Mouse (Mus musculus) adrenal gland, postnatal 10 days (tissue): Measurements from ENCODE around the gene Cpn2. TPM values are rescaled to one million over a fixed set of nuclear protein-coding genes. Genes with fewer than 3 reads are reported as not detected.

Experiments
- DNase-seq: peaks from one replicate; pipeline ENCODE4 v3.0.0; 2021; ENCODE audit warnings: mixed read lengths
- total RNA-seq, 2 experiments: library from RNA; stranded (reverse); gene quantifications; 2 replicates each; pipeline ENCODE4 v1.2.3; 2021

Gene Cpn2
- total RNA-seq, 2 experiments from 2014 or later = 19.5 to 28.3 TPM

- DNase-seq = no peak
These were observed 28.5 kb downstream of the Cpn2 start for GRCm38 (mm10) chr16:30238791-30239190.

GRCm38 (mm10) chr16:30236091-30236699 lies 31.1 kb downstream of the Cpn2 start:
- peak; percentile 93 for DNase-seq

GRCm38 (mm10) chr16:30235577-30235976 lies 31.7 kb downstream of the Cpn2 start:
- no peak for DNase-seq

- DNase-seq = no peak
These were observed 32.4 kb downstream of the Cpn2 start for GRCm38 (mm10) chr16:30234636-30235546.

- DNase-seq = no peak
These were observed 33.2 kb downstream of the Cpn2 start for GRCm38 (mm10) chr16:30234077-30234476.

- DNase-seq = no peak
These were observed 35.3 kb downstream of the Cpn2 start for GRCm38 (mm10) chr16:30231882-30232604.

GRCm38 (mm10) chr16:30227352-30227751 lies 39.9 kb downstream of the Cpn2 start:
- no peak for DNase-seq

- no peak for DNase-seq
These were observed 46.0 kb downstream of the Cpn2 start for GRCm38 (mm10) chr16:30221161-30221782.

- DNase-seq = no peak
These were observed 51.5 kb downstream of the Cpn2 start for GRCm38 (mm10) chr16:30215811-30216210.

GRCm38 (mm10) chr16:30213644-30214043 lies 53.7 kb downstream of the Cpn2 start:
- DNase-seq = no peak

GRCm38 (mm10) chr16:30212035-30212434 lies 55.3 kb downstream of the Cpn2 start:
- DNase-seq = no peak

GRCm38 (mm10) chr16:30209264-30209663 lies 58.0 kb downstream of the Cpn2 start:
- no peak for DNase-seq

GRCm38 (mm10) chr16:30207991-30208390 lies 59.3 kb downstream of the Cpn2 start:
- DNase-seq = no peak

GRCm38 (mm10) chr16:30207111-30207828 lies 60.0 kb downstream of the Cpn2 start:
- no peak for DNase-seq

Other genes starting within 250 kb of the Cpn2 start
- gene Hes1, start 203.1 kb downstream of the Cpn2 start, total RNA-seq = 10 to 100 TPM; 28.7 to 35.5 TPM
- gene Lrrc15, start 15.8 kb upstream of the Cpn2 start, total RNA-seq = 1 to 10 TPM in 1 of 2 experiments, under 1 TPM in 1; 0.27 to 1.3 TPM
- gene Gp5, start 43.3 kb upstream of the Cpn2 start, total RNA-seq = under 1 TPM; 0.51 to 0.73 TPM
- 10 to 100 TPM; 85.2 to 92.0 TPM for gene Atp13a3, start 138.5 kb upstream of the Cpn2 start, total RNA-seq